Mouse (Mus musculus) hindbrain, postnatal 0 days (tissue): ENCODE results near the gene H2-M10.5. TPM values are rescaled to one million over a fixed set of nuclear protein-coding genes. Genes with fewer than 3 reads are reported as not detected.
A peak's percentile ranks its signal among the peaks of the same experiment; 100 is the strongest.
"Not testable (repeated sequence)": the region's sequence is repeated elsewhere in the genome, so short reads cannot be mapped to it uniquely, and the experiment has no call there.

Source experiments
- ATAC-seq: fragments of 200-750 bp; cut with Nextera tagmentation; 2 replicates; pipeline ENCODE4 v1.8.0; 2017; ENCODE audit warnings: mild to moderate bottlenecking, moderate TSS enrichment, moderate library complexity
- DNase-seq: peaks from one replicate; pipeline ENCODE4 v3.0.0-alpha.2; 2015; ENCODE audit warnings: low spot score
- H3K27ac ChIP-seq: fragments of 300-500 bp; sonication (generic); 2 replicates; pipeline ENCODE4 v1.5.1; 2014; ENCODE audit warnings: mild to moderate bottlenecking
- H3K27me3 ChIP-seq: fragments of 300-500 bp; sonication (generic); 2 replicates; pipeline ENCODE4 v1.6.1; 2014; ENCODE audit warnings: low read length, mixed read lengths; ENCODE audit not compliant: insufficient read depth
- H3K36me3 ChIP-seq: fragments of 300-500 bp; sonication (generic); 2 replicates; pipeline ENCODE4 v1.6.1; 2014; ENCODE audit warnings: low read length, mixed read lengths; ENCODE audit not compliant: insufficient read depth
- H3K4me1 ChIP-seq: fragments of 300-500 bp; sonication (generic); 2 replicates; pipeline ENCODE4 v1.6.1; 2014; ENCODE audit warnings: antibody characterized with exemption, low read length, mixed read lengths; ENCODE audit not compliant: insufficient read depth
- H3K4me2 ChIP-seq: fragments of 300-500 bp; sonication (generic); 2 replicates; pipeline ENCODE4 v1.6.1; 2014; ENCODE audit warnings: low read depth, mild to moderate bottlenecking, low read length, moderate library complexity, mixed read lengths
- H3K4me3 ChIP-seq: fragments of 300-500 bp; sonication (generic); 2 replicates; pipeline ENCODE4 v1.5.1; 2014; ENCODE audit warnings: low read length
- H3K9ac ChIP-seq: fragments of 300-500 bp; sonication (generic); replicated peaks from 2 replicates; pipeline ENCODE4 v1.6.1; 2014; ENCODE audit warnings: mild to moderate bottlenecking, low read length, moderate library complexity, mixed read lengths
- H3K9me3 ChIP-seq: fragments of 300-500 bp; sonication (generic); 2 replicates; pipeline ENCODE4 v1.6.1; 2016; ENCODE audit warnings: low read length, mixed read lengths
- CTCF ChIP-seq: IDR thresholded peaks from 2 replicates; pipeline ENCODE4 v1.5.1; 2016; ENCODE audit warnings: antibody characterized with exemption, control low read depth, low read depth
- WGBS: fragments of 180-500 bp; shearing (Covaris S2); extraction: QIAGEN DNeasy Blood & Tissue Kit; methylation state at CpG from one replicate; pipeline ENCODE4 v1.1.7; 2014; 5-methylcytosine and 5-hydroxymethylcytosine counted together
- polyA plus RNA-seq: library from polyadenylated mRNA; unstranded; fragments of >200 nt; fragmentation: Nextera tagmentation; extraction: Ambion mirVana; gene quantifications from 2 replicates; pipeline ENCODE4 v1.2.1, GENCODE M21; 2015
- total RNA-seq: library from RNA; depleted of rRNA; stranded (reverse); fragments of >200 nt; gene quantifications from 2 replicates; pipeline ENCODE4 v1.2.3, GENCODE M21; 2014; rRNA removed

Gene H2-M10.5
- total and polyA plus RNA-seq, 2 experiments from 2014 or later: not detected

- DNase-seq (no peak), ATAC-seq (peak; percentile 47; the same call in 1 of the 2 replicates)
- no peak overlapping the region for H3K27ac ChIP-seq
- H3K4me2 ChIP-seq: no peak overlapping the region
- H3K9me3 ChIP-seq: no peaks in the 10 kb centered on the region
- H3K27me3 ChIP-seq: no peaks in the 10 kb centered on the region
- 70% methylated on average over 2 of the region's 2 CpGs for WGBS
- H3K4me3 ChIP-seq: no peak overlapping the region
- no peaks in the 10 kb centered on the region for H3K36me3 ChIP-seq
- no peaks in the 10 kb centered on the region for H3K4me1 ChIP-seq
- TF ChIP-seq CTCF: no peak
- H3K9ac ChIP-seq: no peak overlapping the region
Measured at GRCm38 (mm10) chr17:36788351-36788750, 15.6 kb downstream of the H2-M10.5 start.

- not testable (repeated sequence) for H3K36me3 ChIP-seq, H3K27me3 ChIP-seq, H3K9ac ChIP-seq, H3K4me2 ChIP-seq, H3K27ac ChIP-seq, H3K4me1 ChIP-seq, H3K9me3 ChIP-seq, H3K4me3 ChIP-seq
- peak; percentile 91 for ATAC-seq
- peak; percentile 91 for TF ChIP-seq CTCF
- peak; percentile 95 for DNase-seq
Measured at GRCm38 (mm10) chr17:36788801-36789200, 16.1 kb downstream of the H2-M10.5 start.

- Histone ChIP-seq H3K36me3 (no peaks in the 10 kb centered on the region), H3K9me3 (no peaks in the 10 kb centered on the region), H3K27me3 (no peaks in the 10 kb centered on the region), H3K4me1 (no peaks in the 10 kb centered on the region), H3K4me3 (no peak overlapping the region), H3K27ac (no peak overlapping the region), H3K4me2 (no peak overlapping the region), H3K9ac (no peak overlapping the region)
- WGBS: 89% methylated on average over 10 of the region's 10 CpGs
- TF ChIP-seq CTCF: no peak
- ATAC-seq: no peak
- no peak for DNase-seq
Measured at GRCm38 (mm10) chr17:36799493-36799892, 26.8 kb downstream of the H2-M10.5 start.

GRCm38 (mm10) chr17:36799921-36800462 is 27.3 kb downstream of the H2-M10.5 start:
- H3K27me3 ChIP-seq, DNase-seq, ATAC-seq, H3K36me3 ChIP-seq, H3K4me3 ChIP-seq, H3K9me3 ChIP-seq, H3K4me2 ChIP-seq, H3K27ac ChIP-seq, H3K9ac ChIP-seq, H3K4me1 ChIP-seq: not testable (repeated sequence)
- 76% methylated on average over 4 of the region's 4 CpGs for WGBS

- H3K4me3 ChIP-seq: no peak within 1 kb of the TSS
- TF ChIP-seq CTCF: no peak
- no peaks in the 10 kb centered on the region for H3K4me1 ChIP-seq
- DNase-seq (no peak), ATAC-seq (no peak)
- no peak within 1 kb of the TSS for H3K4me2 ChIP-seq
- no peaks in the 10 kb centered on the region for H3K27me3 ChIP-seq
- H3K36me3 ChIP-seq: no peaks in the 10 kb centered on the region
- H3K9ac ChIP-seq: no peak within 1 kb of the TSS
- H3K9me3 ChIP-seq: no peaks in the 10 kb centered on the region
- no peak within 1 kb of the TSS for H3K27ac ChIP-seq
Measured at GRCm38 (mm10) chr17:36811871-36812270, 39.2 kb downstream of the H2-M10.5 start, which contains the start of gene H2-M10.6. TSS of gene H2-M10.6 (plus strand) at chr17:36812171.

- H3K27ac ChIP-seq: no peak overlapping the region
- H3K4me1 ChIP-seq: no peaks in the 10 kb centered on the region
- 0 out of 2 replicates have a peak, but pooled peaks cover 4% of the 10 kb centered on the region for H3K27me3 ChIP-seq
- H3K9me3 ChIP-seq: no peaks in the 10 kb centered on the region
- DNase-seq: peak; percentile 61
- H3K9ac ChIP-seq: no peak overlapping the region
- ATAC-seq: 0 out of 2 replicates have a peak, but pooled peaks have one; percentile 17
- H3K36me3 ChIP-seq: no peaks in the 10 kb centered on the region
- no peak overlapping the region for H3K4me3 ChIP-seq
- H3K4me2 ChIP-seq: no peak overlapping the region
- TF ChIP-seq CTCF: peak; percentile 81
Measured at GRCm38 (mm10) chr17:36824005-36824404, 51.3 kb downstream of the H2-M10.5 start.

GRCm38 (mm10) chr17:36825525-36825924 is 52.8 kb downstream of the H2-M10.5 start:
- Histone ChIP-seq H3K9me3 (no peaks in the 10 kb centered on the region), H3K4me3 (no peak overlapping the region), H3K4me2 (peak overlapping the region; percentile 38; the same call in 1 of the 2 replicates), H3K9ac (no peak overlapping the region), H3K4me1 (no peaks in the 10 kb centered on the region), H3K27ac (no peak overlapping the region), H3K27me3 (0 out of 2 replicates have a peak, but pooled peaks cover 4% of the 10 kb centered on the region), H3K36me3 (no peaks in the 10 kb centered on the region)
- DNase-seq (peak; percentile 82), ATAC-seq (peak; percentile 89)
- 26% methylated on average over 4 of the region's 4 CpGs for WGBS
- peak; percentile 61 for TF ChIP-seq CTCF

Other genes starting within 250 kb of the H2-M10.5 start
- not detected in 2 replicates for gene H2-M11, start 225.8 kb upstream of the H2-M10.5 start, total RNA-seq
- not detected in 2 replicates for gene H2-M11, start 225.8 kb upstream of the H2-M10.5 start, polyA plus RNA-seq
- gene H2-M9, start 130.2 kb upstream of the H2-M10.5 start, total RNA-seq: not detected in 2 replicates
- not detected in 2 replicates for gene H2-M9, start 130.2 kb upstream of the H2-M10.5 start, polyA plus RNA-seq
- not detected in 2 replicates for gene H2-M1, start 100.7 kb upstream of the H2-M10.5 start, total RNA-seq
- gene H2-M1, start 100.7 kb upstream of the H2-M10.5 start, polyA plus RNA-seq: not detected in 2 replicates
- not detected in 2 replicates for gene H2-M10.6, start 39.3 kb downstream of the H2-M10.5 start, total RNA-seq
- not detected in 2 replicates for gene H2-M10.6, start 39.3 kb downstream of the H2-M10.5 start, polyA plus RNA-seq
- 21.6 and 27.9 TPM in 2 replicates for gene Trim26, start 64.2 kb downstream of the H2-M10.5 start, total RNA-seq
- gene Trim26, start 64.2 kb downstream of the H2-M10.5 start, polyA plus RNA-seq: 46.7 and 50.6 TPM in 2 replicates
- 0.47 TPM in 1 of 2 replicates, not detected in the other for gene Trim15, start 94.3 kb downstream of the H2-M10.5 start, total RNA-seq
- 0.40 and 0.66 TPM in 2 replicates for gene Trim15, start 94.3 kb downstream of the H2-M10.5 start, polyA plus RNA-seq
- gene Trim10, start 96.7 kb downstream of the H2-M10.5 start, total RNA-seq: 0.11 TPM in 1 of 2 replicates, not detected in the other
- 0.19 and 0.23 TPM in 2 replicates for gene Trim10, start 96.7 kb downstream of the H2-M10.5 start, polyA plus RNA-seq
- gene Trim40, start 117.2 kb downstream of the H2-M10.5 start, total RNA-seq: not detected in 2 replicates
- gene Trim40, start 117.2 kb downstream of the H2-M10.5 start, polyA plus RNA-seq: 0.13 TPM in 1 of 2 replicates, not detected in the other
- gene Trim31, start 125.2 kb downstream of the H2-M10.5 start, total RNA-seq: not detected in 2 replicates
- gene Trim31, start 125.2 kb downstream of the H2-M10.5 start, polyA plus RNA-seq: not detected in 2 replicates
- 4.2 and 6.1 TPM in 2 replicates for gene Rnf39, start 170.0 kb downstream of the H2-M10.5 start, total RNA-seq
- gene Rnf39, start 170.0 kb downstream of the H2-M10.5 start, polyA plus RNA-seq: 2.5 and 3.6 TPM in 2 replicates
- 28.4 and 28.5 TPM in 2 replicates for gene Ppp1r11, start 178.8 kb downstream of the H2-M10.5 start, total RNA-seq
- 143 and 145 TPM in 2 replicates for gene Ppp1r11, start 178.8 kb downstream of the H2-M10.5 start, polyA plus RNA-seq
- 45.0 and 52.7 TPM in 2 replicates for gene Znrd1, start 185.6 kb downstream of the H2-M10.5 start, total RNA-seq
- gene Znrd1, start 185.6 kb downstream of the H2-M10.5 start, polyA plus RNA-seq: 49.3 and 51.2 TPM in 2 replicates
- gene Znrd1as, start 185.7 kb downstream of the H2-M10.5 start, total RNA-seq: 1.3 and 3.2 TPM in 2 replicates
- gene Znrd1as, start 185.7 kb downstream of the H2-M10.5 start, polyA plus RNA-seq: 3.4 and 4.0 TPM in 2 replicates
- gene 2410137M14Rik, start 208.3 kb downstream of the H2-M10.5 start, total RNA-seq: not detected in 2 replicates
- 0.23 and 0.26 TPM in 2 replicates for gene 2410137M14Rik, start 208.3 kb downstream of the H2-M10.5 start, polyA plus RNA-seq
- gene H2-M5, start 216.6 kb downstream of the H2-M10.5 start, total RNA-seq: 0.97 and 2.5 TPM in 2 replicates
- 1.1 and 1.9 TPM in 2 replicates for gene H2-M5, start 216.6 kb downstream of the H2-M10.5 start, polyA plus RNA-seq
- gene Zfp57, start 228.3 kb downstream of the H2-M10.5 start, total RNA-seq: 118 and 137 TPM in 2 replicates
- gene Zfp57, start 228.3 kb downstream of the H2-M10.5 start, polyA plus RNA-seq: 118 and 129 TPM in 2 replicates